Mouse (Mus musculus): ENCODE data around the gene Plk3. TPM values are rescaled to one million over a fixed set of nuclear protein-coding genes. Genes with fewer than 3 reads are reported as not detected.

The Plk3 gene
- total RNA-seq, 2 experiments from 2014 or later = 14.1 to 42.2 TPM

GRCm38 (mm10) chr4:117090586-117090985 is 43.2 kb downstream of the Plk3 start:
- DNase-seq (ENCODE audit: low spot score in 2 of 2) = no peak

DNA sequence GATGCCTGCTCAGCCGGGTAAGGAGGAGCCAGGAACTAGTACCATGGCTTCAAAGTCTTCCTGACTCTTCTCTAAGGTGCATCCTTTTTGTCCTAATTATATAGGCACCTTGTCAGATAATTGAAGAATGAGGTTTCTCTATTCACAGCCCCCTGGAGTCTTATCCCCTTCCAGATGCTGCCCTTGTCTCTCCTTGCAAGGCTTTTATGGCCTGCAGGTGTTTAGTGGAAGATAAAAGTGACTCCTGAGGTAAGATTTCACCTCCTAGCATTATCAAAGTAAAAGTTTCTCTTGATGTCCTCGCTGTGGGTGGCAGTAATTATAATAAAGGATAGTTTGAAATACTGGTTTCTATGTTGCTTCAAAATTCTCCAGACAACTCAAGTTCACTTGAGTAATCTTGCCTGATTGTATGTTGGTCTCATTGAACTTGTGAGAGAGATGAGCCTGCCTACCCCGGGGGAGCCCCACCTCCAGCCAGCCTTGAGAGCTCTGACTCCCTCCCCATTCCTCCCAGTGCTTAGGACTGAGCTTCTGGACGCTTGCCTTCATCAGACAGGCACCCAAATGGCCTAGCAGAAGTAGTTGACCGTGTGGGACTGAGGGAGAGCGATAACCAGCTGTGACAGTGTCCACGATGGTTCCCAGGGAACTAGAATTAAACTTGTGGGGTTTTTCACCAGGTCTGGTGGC is 45.7 kb downstream of the Plk3 start:
- no peak for DNase-seq (ENCODE audit: low spot score in 2 of 2)

Small RNA genes within 50 kb of the gene (microRNA-seq; reads per million reads assigned to microRNA genes)
- 0 reads per million in 2 experiments for gene Gm22398 (ENCODE audit: borderline number of aligned reads in 2 of 2)

Other genes with a start within 250 kb of the Plk3 start
- gene Urod, start 139.6 kb downstream of the Plk3 start, total RNA-seq (2021) = 100 to 1,000 TPM; 116 to 124 TPM
- gene Hectd3, start 138.6 kb downstream of the Plk3 start, total RNA-seq (2021) = 10 to 100 TPM; 26.7 to 28.0 TPM
- 10 to 100 TPM; 29.5 to 30.9 TPM for gene Eif2b3, start 114.6 kb downstream of the Plk3 start, total RNA-seq (2021)
- 1 to 10 TPM; 2.2 to 2.6 TPM for gene Ptch2, start 37.9 kb downstream of the Plk3 start, total RNA-seq (2021)
- gene Btbd19, start 8.2 kb downstream of the Plk3 start, total RNA-seq (2021) = 10 to 100 TPM in 1 of 2 experiments, 1 to 10 TPM in 1; 9.1 to 11.0 TPM
- gene Tctex1d4, start 7.2 kb downstream of the Plk3 start, total RNA-seq (2021) = not detected
- gene Rps8, start 22.3 kb upstream of the Plk3 start, total RNA-seq (2021) = 100 to 1,000 TPM; 912 to 968 TPM
- under 1 TPM; 0.51 to 0.56 TPM for gene Kif2c, start 48.7 kb upstream of the Plk3 start, total RNA-seq (2021)
- gene Tmem53, start 118.0 kb upstream of the Plk3 start, total RNA-seq (2021) = 10 to 100 TPM; 38.6 to 66.8 TPM
- gene Armh1, start 118.2 kb upstream of the Plk3 start, total RNA-seq (2021) = 1 to 10 TPM; 1.9 to 2.4 TPM